Comparison of ENCODE assay signal across 16 mouse cellular contexts in genomic region chr11:119731382-119731781, GRCm38 (mm10).
"Had no signal": no experiment of that assay in that cellular context is flagged by ENCODE, and none has a peak within 500 bp of the region (broad histone marks: within the 10 kb centered on the region; RNA-seq: fewer than 3 reads in every experiment).

No protein-coding gene starts in this region.

- H3K4me3 ChIP-seq: limb, embryonic 15.5 days; midbrain, embryonic 10.5 days; myocyte; neural tube, embryonic 15.5 days had no signal

- H3K27me3 ChIP-seq: limb, embryonic 15.5 days; neural tube, embryonic 15.5 days had no signal

- H3K27ac ChIP-seq: limb, embryonic 15.5 days; liver, embryonic 14.5 days; midbrain, embryonic 10.5 days; neural tube, embryonic 15.5 days; stomach, postnatal 0 days had no signal

- H3K9me3 ChIP-seq: limb, embryonic 15.5 days; midbrain, embryonic 10.5 days; neural tube, embryonic 15.5 days had no signal

- DNase-seq: kidney, postnatal 36 days; layer of hippocampus, adult 9-11 months; layer of hippocampus, postnatal 36 days; lung, adult 18-20 months; lung, postnatal 4 days; midbrain, embryonic 14.5 days; right cerebral cortex, adult 18-20 months; right cerebral cortex, postnatal 25 days; thymus, postnatal 4 days had no signal

- H3K36me3 ChIP-seq: limb, embryonic 15.5 days had no signal

- H3K4me2 ChIP-seq: limb, embryonic 15.5 days; neural tube, embryonic 15.5 days had no signal

- H3K9ac ChIP-seq: limb, embryonic 15.5 days; liver, embryonic 14.5 days; neural tube, embryonic 15.5 days had no signal

- ATAC-seq: lung, postnatal 0 days had no signal
